Mouse (Mus musculus) CD4-positive, CD25-positive, alpha-beta regulatory T cell, adult 4 months (primary cell): ENCODE data around the gene Etv2. TPM values are rescaled to one million over a fixed set of nuclear protein-coding genes. Genes with fewer than 3 reads are reported as not detected.
A peak's percentile ranks its signal among the peaks of the same experiment; 100 is the strongest.

Source experiments
- ATAC-seq: one replicate; pipeline ENCODE4 v1.8.0; 2017
- polyA plus RNA-seq, 2 experiments: library from polyadenylated mRNA; unstranded; fragments of 100-300 nt; shearing (Covaris generic); gene quantifications; one replicate each; pipeline ENCODE4 v1.2.1; 2017

The Etv2 gene
- polyA plus RNA-seq, 2 experiments from 2014 or later = not detected

DNA sequence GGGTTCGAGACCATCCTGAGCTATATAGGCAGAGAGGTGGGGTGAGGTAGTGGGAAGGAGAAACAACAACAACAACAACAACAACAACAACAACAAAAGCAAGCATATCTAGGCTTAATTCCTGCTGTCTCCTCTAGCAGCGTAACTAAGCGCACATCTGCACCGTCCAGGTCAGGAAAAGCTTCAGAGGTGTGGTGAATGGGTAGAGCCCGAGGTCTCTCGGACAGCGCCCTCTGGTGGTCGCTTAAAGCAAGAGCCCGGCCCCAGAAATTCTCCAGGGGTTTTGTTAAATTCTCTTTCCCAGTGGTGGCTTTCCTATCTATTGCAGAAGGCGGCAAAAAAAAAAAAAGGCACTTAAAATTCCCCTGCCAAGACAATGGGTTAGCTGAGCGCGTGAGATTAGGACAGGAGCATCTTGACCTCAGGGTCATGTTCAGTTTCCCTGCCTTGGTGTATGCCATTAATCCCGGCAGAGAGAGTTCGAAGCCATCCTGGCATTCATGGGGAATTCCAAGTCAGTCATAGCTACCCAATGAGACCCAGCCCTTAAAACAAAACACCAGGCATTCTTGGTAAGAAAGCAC is 22.0 kb downstream of the Etv2 start:
- ATAC-seq = peak; percentile 67

- ATAC-seq = no peak
These were observed 22.8 kb downstream of the Etv2 start, which contains the start of gene Upk1a for GRCm38 (mm10) chr7:30612654-30613402. Upk1a (minus strand) TSS chr7:30612847.

GRCm38 (mm10) chr7:30610043-30610442 is 25.6 kb downstream of the Etv2 start:
- no peak for ATAC-seq

GRCm38 (mm10) chr7:30608476-30608875 is 27.2 kb downstream of the Etv2 start:
- ATAC-seq = no peak

- ATAC-seq = peak; percentile 91
These were observed 27.8 kb downstream of the Etv2 start for GRCm38 (mm10) chr7:30607706-30608309.

DNA sequence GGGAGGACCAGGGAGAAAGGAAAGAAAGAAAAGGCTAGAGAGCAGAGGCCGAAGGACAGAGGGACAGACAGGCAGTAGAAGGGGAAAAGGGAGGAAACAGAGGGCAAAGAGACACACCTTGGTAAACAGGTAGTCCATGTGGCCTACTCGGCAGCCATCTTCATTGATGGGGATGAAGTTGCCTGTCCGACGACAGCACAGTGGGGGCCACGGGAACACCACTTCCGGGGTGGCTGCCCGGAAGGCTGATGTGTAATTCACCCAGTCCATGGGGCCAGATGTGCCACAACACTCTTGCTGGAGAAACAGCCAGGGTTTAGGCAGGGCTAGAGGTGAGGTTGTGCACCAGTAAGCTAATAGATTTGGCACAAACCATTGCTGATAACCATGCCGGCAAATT is 30.7 kb downstream of the Etv2 start:
- ATAC-seq = no peak

GRCm38 (mm10) chr7:30604424-30604823 is 31.2 kb downstream of the Etv2 start:
- no peak for ATAC-seq

- ATAC-seq = no peak
These were observed 33.1 kb downstream of the Etv2 start for GRCm38 (mm10) chr7:30602583-30602982.

DNA sequence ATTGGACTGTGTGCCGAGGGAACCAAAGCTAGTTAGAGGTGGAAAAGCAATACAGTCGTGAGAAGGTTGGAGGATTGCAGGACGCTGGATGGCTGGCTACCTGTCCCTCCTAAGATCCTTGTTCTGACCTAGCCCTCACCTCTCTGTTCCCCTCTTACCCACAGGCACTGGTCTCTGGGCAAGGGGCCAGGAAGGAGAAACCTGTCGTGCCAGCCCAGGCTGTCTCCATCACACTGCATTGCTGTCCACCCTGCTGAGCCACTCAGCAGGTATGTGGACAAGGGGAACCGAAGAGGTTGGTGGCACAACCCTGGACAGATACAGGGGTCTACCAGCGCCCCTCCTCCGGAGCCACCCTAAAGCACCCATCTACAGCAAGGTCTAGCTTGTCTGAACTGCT is 35.0 kb downstream of the Etv2 start:
- no peak for ATAC-seq

DNA sequence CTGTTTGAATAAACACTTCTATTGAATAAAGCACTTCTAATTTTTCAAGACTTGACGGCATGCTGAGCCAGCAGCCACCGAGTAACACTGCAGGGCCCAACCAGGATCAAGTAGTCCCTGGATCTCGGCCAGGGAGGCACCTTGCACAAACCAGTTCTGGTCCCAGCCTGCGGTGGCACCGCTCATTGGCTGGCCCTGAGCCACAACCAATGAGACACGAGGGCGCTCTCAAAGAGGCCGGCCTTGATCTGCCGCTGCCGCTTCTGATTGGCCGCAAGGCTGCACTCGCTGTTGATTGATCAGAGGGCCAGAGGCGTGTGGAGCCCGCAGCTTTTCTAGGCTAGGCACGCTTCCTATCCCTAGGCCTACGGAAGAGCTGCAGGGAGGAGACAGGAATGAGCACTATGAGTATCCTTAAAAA is 35.7 kb downstream of the Etv2 start:
- ATAC-seq = peak; percentile 97

GRCm38 (mm10) chr7:30598786-30599185 is 36.9 kb downstream of the Etv2 start, which contains the start of gene Zbtb32:
Zbtb32 (minus strand) TSS chr7:30598909.
- no peak for ATAC-seq

GRCm38 (mm10) chr7:30596811-30597210 is 38.8 kb downstream of the Etv2 start:
- ATAC-seq = no peak

DNA sequence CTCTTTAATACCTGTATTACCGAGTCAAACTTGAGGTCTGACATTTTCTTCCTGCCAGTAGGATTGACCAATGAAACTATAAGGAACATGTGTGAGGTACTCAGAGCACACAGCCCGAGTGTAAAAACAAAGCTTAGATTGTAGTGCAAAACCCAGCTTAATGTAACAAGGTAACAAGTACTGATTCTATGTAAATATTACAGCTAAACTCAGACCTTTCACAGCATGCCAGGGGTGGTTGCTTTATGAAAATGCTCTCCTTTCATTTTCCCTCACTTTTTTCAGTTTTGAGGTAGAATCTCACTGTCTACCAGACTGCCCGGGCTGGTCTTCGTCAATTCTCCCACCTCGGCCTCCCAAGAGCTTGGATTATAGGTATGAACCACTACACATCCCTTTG is 39.6 kb downstream of the Etv2 start:
- no peak for ATAC-seq

DNA sequence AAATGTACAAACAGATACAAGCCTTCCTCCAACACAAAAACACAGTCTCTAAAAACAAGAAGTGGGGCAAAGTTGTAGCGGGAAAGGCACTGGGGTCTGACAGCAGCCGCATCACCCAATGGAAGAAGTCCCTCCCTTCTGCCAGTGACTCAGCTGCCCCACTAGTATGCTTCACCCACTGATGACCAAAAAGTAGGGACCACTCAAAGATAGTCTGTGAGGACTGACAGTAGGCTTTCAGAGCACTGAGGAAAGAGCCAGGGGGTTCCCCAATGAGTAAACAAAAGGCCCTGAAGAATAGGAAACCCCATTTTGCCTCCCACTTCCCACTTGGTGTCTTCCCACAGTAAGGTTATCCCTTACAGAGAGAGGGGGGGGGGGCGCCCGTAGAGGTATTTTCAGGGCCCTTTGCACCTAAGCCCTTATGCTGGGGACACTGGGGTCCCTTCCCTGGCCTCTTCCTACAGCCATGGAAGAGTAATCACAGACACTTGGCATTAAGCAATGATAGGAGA is 41.1 kb downstream of the Etv2 start:
- peak; percentile 37 for ATAC-seq

DNA sequence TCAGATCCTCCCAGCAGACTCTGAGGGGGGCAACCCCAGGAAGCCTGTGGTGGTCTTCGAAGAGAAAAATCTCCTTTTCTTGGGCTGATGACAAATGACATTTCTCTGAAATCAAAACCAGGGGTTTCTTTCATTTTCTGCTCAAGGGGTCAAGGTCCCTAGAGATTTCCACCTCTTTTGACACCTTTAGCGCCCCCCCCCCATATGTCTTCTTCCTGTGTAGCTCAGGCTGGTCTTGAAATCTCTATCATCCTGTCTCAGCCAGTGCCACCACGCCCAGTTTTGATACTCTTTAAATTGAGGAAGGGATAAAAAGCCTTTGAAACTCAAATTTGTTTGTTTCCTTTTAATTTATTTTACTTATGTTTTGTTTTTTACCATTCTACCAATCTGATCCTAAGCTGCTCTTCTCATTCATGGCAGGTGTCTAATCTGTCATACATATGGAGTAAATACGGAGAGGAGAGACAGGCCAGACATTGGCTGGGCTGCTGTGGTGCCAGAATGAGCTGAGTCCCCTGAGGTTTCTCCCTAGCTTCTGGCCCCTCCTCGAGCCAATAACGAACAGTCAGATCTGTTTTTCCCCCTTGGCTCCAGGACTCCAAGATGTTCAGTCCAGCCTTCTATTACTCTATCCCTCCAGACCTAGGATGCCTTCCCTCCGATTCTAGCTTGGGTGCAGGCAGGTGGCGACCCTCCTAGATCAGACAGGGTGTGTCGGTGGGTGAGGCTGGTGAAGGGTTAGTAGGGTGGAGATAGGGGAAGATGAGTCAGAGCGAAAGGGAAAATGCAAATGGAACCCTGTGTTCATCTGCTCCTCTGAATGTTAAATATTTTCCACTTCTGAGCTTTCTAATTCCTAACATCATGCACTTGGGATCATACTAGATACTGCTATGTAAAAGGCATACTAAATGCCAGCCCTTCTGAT is 41.8 kb downstream of the Etv2 start:
- peak; percentile 48 for ATAC-seq

DNA sequence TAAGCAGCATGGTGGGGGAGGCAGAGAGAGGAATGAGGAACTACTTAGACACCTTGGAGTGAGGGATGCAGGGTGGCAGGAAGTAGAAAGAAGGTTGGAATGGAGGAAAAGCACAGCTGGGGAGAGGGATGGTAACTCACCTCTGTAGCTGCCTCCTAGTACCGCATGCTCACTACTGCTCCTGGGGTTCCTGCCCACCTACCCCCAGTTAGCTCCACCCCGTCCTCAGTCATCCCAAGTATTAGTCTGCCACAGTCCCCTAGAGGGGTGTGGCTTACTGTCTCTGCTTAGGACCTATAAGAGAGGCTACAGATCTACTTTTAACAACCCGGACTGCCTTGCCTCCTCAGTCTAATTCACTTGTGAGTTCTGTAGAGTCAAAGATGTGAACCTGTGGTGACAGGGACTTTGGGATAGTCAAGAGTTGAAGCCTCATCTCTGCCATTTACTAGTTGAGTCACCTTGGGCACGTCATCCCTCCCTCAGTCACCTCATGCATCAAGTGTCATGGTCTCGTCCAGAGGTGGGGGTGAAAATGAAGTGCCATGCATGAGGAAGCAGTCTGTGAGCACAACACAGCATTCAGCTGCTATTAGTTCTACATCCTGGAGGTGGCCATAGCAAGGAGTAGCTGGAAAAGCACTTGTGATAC is 42.8 kb downstream of the Etv2 start:
- ATAC-seq = no peak

DNA sequence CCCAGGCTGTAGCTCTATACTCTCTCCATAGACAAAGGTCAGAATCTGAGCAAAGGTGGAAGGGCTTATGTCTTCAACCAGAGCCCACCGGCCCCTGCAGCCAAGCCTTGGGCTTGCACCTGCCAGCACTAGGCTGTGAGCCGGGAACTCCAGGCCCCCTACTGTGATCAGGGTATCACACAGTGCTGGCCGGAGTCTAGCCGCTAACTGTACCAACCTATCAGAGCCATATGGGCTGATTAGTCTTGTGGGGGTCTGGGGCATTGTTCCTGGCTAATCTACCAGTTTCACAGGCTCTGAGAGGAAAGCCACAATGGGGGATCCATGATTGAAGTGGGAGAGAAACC is 44.1 kb downstream of the Etv2 start:
- no peak for ATAC-seq

GRCm38 (mm10) chr7:30590927-30591604 is 44.6 kb downstream of the Etv2 start:
- ATAC-seq = no peak

DNA sequence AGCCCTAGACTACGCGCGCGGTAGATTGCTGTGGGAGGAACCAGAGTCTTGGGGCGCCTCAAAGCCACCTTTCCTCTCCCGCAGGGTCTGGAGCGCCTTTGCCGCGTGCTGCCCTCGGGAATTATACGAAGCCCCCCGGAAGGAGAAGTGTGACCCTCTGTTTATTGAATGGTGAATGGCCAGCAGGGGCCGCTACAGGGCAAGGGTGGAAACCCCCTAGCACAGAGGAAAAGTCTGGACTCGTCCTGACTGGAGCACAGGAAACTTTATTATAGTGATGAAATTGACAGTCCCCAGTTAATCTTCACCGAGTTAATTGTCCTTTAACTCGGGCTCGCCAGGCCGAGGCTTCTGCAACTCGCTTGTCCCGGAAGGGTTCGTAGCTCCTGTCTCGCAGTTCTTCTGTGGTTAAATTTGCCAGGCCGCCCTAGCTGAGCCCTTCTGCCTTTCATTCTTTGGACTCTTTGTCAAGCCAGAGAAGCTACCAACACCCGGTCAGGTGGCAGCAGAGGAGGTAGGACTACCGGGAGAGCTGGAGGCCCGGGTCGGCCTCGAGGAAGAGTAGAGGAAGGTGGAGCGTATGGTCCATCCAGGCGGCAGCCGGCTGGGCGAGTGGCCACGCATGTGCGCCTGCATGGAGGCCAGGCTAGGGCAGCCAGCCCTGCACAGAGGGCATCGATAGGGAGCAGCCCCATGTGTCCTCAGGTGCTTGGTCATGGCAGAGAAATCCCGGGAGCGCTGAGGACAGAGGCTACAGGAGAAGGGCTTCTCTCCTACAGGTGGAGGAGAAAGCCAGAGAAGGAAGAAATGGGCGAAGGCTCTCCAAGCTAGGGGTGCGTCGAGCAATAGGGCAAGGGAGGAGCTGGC is 46.0 kb downstream of the Etv2 start:
- ATAC-seq = peak; percentile 21

- ATAC-seq = peak; percentile 79
These were observed 46.8 kb downstream of the Etv2 start, which contains the start of gene Kmt2b for GRCm38 (mm10) chr7:30588676-30589434. Kmt2b (minus strand) TSS chr7:30588726.
